Mouse (Mus musculus) C2C12 (cell line): ENCODE results near the gene Olfr522.

Experiments
- CEBPB ChIP-seq: IDR thresholded peaks from one replicate; pipeline ENCODE4 v1.6.1; 2011; ENCODE audit warnings: low read depth, mild to moderate bottlenecking, control low read depth, moderate library complexity
- CTCF ChIP-seq: IDR thresholded peaks from one replicate; pipeline ENCODE4 v1.5.1; 2011; ENCODE audit not compliant: control insufficient read depth, insufficient read depth, insufficient read length
- FOSL1 ChIP-seq: IDR thresholded peaks from one replicate; pipeline ENCODE4 v1.8.0; 2011; ENCODE audit warnings: mild to moderate bottlenecking, low read length; ENCODE audit not compliant: poor library complexity, insufficient read depth, severe bottlenecking
- MAX ChIP-seq: IDR thresholded peaks from one replicate; pipeline ENCODE4 v1.6.1; 2011; ENCODE audit warnings: mild to moderate bottlenecking, control low read depth
- MYOD1 ChIP-seq: IDR thresholded peaks from one replicate; pipeline ENCODE4 v1.6.1; 2011; ENCODE audit warnings: low read depth; ENCODE audit not compliant: control insufficient read depth, insufficient read length
- MYOG ChIP-seq: IDR thresholded peaks from one replicate; pipeline ENCODE4 v1.6.1; 2011; ENCODE audit not compliant: control insufficient read depth, insufficient read length; ENCODE audit errors: extremely low read depth
- USF1 ChIP-seq: IDR thresholded peaks from one replicate; pipeline ENCODE4 v1.6.1; 2011; ENCODE audit warnings: low read depth, mild to moderate bottlenecking, control low read depth, moderate library complexity

GRCm38 (mm10) chr7:140120484-140120883, 44.1 kb downstream of the Olfr522 start:
- no peak for TF ChIP-seq CTCF
- TF ChIP-seq MYOD1, result no peak
- no peak for TF ChIP-seq MAX
- no peak for TF ChIP-seq CEBPB
- no peak for TF ChIP-seq USF1
- TF ChIP-seq MYOG, result no peak
- no peak for TF ChIP-seq FOSL1
